Mouse (Mus musculus): ENCODE results near the gene Shisa8.

DNA sequence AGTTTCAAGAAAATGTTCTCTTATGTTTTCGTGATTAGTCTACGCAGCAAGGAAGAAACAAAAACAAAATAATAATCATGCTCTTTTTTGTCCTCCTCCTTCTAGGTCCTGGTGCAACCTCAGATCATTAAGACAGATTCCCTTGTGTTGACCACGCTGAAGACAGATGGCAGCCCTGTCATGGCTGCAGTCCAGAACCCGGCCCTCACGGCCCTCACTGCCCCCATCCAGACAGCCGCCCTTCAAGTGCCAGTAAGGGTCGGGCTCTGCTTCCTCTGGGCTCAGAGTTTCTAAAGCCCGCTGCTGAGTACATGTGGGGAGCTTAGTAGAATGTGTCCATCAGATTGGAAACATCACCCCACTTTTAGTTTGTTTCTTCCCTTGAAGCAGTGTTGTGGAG lies 40.0 kb downstream of the Shisa8 start:
- TF ChIP-seq CTCF (IDR thresholded peaks at IDR 0.05; ENCODE audit: borderline replicate concordance, insufficient read depth, low read length) (no peak), POLR2A (IDR thresholded peaks at IDR 0.05; ENCODE audit: low read depth, low read length) (no peak)
